Comparison of ENCODE assay signal across 15 mouse cellular contexts in the genomic region with DNA sequence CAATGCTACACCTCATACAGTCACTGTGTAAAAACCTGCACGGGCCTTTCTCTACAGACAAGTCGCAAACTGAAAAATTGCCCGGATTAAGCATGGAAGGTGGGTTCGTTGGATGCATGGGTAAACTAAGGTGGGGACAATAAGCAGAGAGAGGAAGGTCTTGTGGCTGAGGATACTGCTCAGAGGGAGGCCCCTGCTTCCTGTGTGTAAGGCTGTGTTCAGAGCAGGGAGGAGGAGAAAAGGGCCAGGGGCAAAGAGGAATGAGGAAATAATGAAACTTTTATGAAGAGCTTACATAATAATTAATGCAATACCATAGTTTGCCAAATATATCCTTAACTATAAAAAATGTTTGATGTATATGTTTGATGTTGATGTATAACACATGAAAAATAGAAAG.
"Had no signal": no experiment of that assay in that cellular context is flagged by ENCODE, and none has a peak within 500 bp of the region (broad histone marks: within the 10 kb centered on the region; RNA-seq: fewer than 3 reads in every experiment).

No protein-coding gene starts in this region.

- H3K4me3 ChIP-seq: kidney, embryonic 15.5 days; left cerebral cortex, adult 2 months; limb, embryonic 15.5 days; liver, embryonic 12.5 days; midbrain, embryonic 12.5 days; neural tube, embryonic 13.5 days had no signal

- H3K27me3 ChIP-seq: kidney, embryonic 15.5 days; limb, embryonic 15.5 days; liver, embryonic 12.5 days; midbrain, embryonic 12.5 days; neural tube, embryonic 13.5 days had no signal

- DNase-seq: kidney, adult 2 months; kidney, postnatal 14 days; lung, embryonic 14.5 days; lung, postnatal 10 days; lung, postnatal 4 days; retina, postnatal 1 day; right cerebral cortex, postnatal 4 days; spleen, adult 18-20 months; thymus, adult 18-20 months had no signal

- H3K9me3 ChIP-seq: kidney, embryonic 15.5 days; limb, embryonic 15.5 days; liver, embryonic 12.5 days; midbrain, embryonic 12.5 days; neural tube, embryonic 13.5 days had no signal

- H3K27ac ChIP-seq: kidney, embryonic 15.5 days; left cerebral cortex, adult 2 months; limb, embryonic 15.5 days; liver, embryonic 12.5 days; midbrain, embryonic 12.5 days; neural tube, embryonic 13.5 days had no signal

- H3K4me1 ChIP-seq: limb, embryonic 15.5 days; liver, embryonic 12.5 days; midbrain, embryonic 12.5 days; neural tube, embryonic 13.5 days had no signal

- H3K9ac ChIP-seq: kidney, embryonic 15.5 days; limb, embryonic 15.5 days; liver, embryonic 12.5 days; lung, embryonic 14.5 days; midbrain, embryonic 12.5 days; neural tube, embryonic 13.5 days had no signal

- H3K36me3 ChIP-seq: kidney, embryonic 15.5 days; limb, embryonic 15.5 days; liver, embryonic 12.5 days; midbrain, embryonic 12.5 days; neural tube, embryonic 13.5 days had no signal

- ATAC-seq: liver, embryonic 12.5 days had no signal

- H3K4me2 ChIP-seq: kidney, embryonic 15.5 days; limb, embryonic 15.5 days; liver, embryonic 12.5 days; lung, embryonic 14.5 days; midbrain, embryonic 12.5 days; neural tube, embryonic 13.5 days had no signal
